Mouse (Mus musculus): Measurements from ENCODE around the gene Rhot2. TPM values are rescaled to one million over a fixed set of nuclear protein-coding genes. Genes with fewer than 3 reads are reported as not detected.

Rhot2 gene
- total RNA-seq, 1 experiment: 36.8 TPM

GRCm38 (mm10) chr17:25830200-25830753 lies 14.4 kb downstream of the Rhot2 start:
- H3K9me3 ChIP-seq (ENCODE audit: control insufficient read depth, insufficient read depth, low read depth, low read length): no peaks in the 10 kb centered on the region
- no peak overlapping the region for H3K27ac ChIP-seq (ENCODE audit: insufficient read depth, low read depth, low read length, poor library complexity, severe bottlenecking)
- no peak overlapping the region for H3K4me3 ChIP-seq (ENCODE audit: insufficient read depth in 1 of 2, low read depth in 1 of 2, low read length in 2 of 2, poor library complexity in 1 of 2, severe bottlenecking in 1 of 2)
- in situ Hi-C loops (cut with MboI; ENCODE audit: low sequenced_read_pairs in 2 of 2, unreplicated experiment in 2 of 2): no loop called here
- TF ChIP-seq HCFC1 (IDR thresholded peaks at IDR 0.05; ENCODE audit: borderline replicate concordance, insufficient read depth, low read length): no peak
- DNase-seq (ENCODE audit: low read depth, low spot score): no peak
- H3K9ac ChIP-seq (ENCODE audit: insufficient read depth, low read depth, low read length, poor library complexity, severe bottlenecking): no peak overlapping the region
- peaks cover 2 to 30% of the 10 kb centered on the region in 2 experiments; a peak in 1 of 4 replicates for H3K4me1 ChIP-seq (ENCODE audit: control insufficient read depth in 2 of 2, insufficient read depth in 2 of 2, low read length in 2 of 2, poor library complexity in 1 of 2)
- H3K36me3 ChIP-seq (ENCODE audit: control insufficient read depth, insufficient read depth, low read length, poor library complexity, severe bottlenecking): peaks cover 54% of the 10 kb centered on the region

- no peak for DNase-seq (ENCODE audit: low read depth, low spot score)
- in situ Hi-C loops (cut with MboI; ENCODE audit: low sequenced_read_pairs in 2 of 2, unreplicated experiment in 2 of 2): no loop called here
- H3K36me3 ChIP-seq (ENCODE audit: control insufficient read depth, insufficient read depth, low read length, poor library complexity, severe bottlenecking): peaks cover 47% of the 10 kb centered on the region
- peak overlapping the region; percentile 86 for H3K9ac ChIP-seq (ENCODE audit: insufficient read depth, low read depth, low read length, poor library complexity, severe bottlenecking)
- peaks cover 2 to 23% of the 10 kb centered on the region in 2 experiments; a peak in 2 of 4 replicates for H3K4me1 ChIP-seq (ENCODE audit: control insufficient read depth in 2 of 2, insufficient read depth in 2 of 2, low read length in 2 of 2, poor library complexity in 1 of 2)
- TF ChIP-seq CHD2 (IDR thresholded peaks at IDR 0.05; ENCODE audit: low read depth, low read length): no peak
- TF ChIP-seq ZNF384 (IDR thresholded peaks at IDR 0.05; ENCODE audit: low read depth, low read length): no peak
- TF ChIP-seq MAFK (IDR thresholded peaks at IDR 0.05; ENCODE audit: insufficient read depth, low read depth, low read length): no peak
- no peak for TF ChIP-seq HCFC1 (IDR thresholded peaks at IDR 0.05; ENCODE audit: borderline replicate concordance, insufficient read depth, low read length)
- no peak for TF ChIP-seq ZC3H11A (IDR thresholded peaks at IDR 0.05; ENCODE audit: borderline replicate concordance, low read depth, low read length)
- H3K4me3 ChIP-seq (ENCODE audit: insufficient read depth in 1 of 2, low read depth in 1 of 2, low read length in 2 of 2, poor library complexity in 1 of 2, severe bottlenecking in 1 of 2): peak overlapping the region; percentile 70 to 73
- no peaks in the 10 kb centered on the region for H3K9me3 ChIP-seq (ENCODE audit: control insufficient read depth, insufficient read depth, low read depth, low read length)
- H3K27ac ChIP-seq (ENCODE audit: insufficient read depth, low read depth, low read length, poor library complexity, severe bottlenecking): peak overlapping the region; percentile 3; the same call in 1 of the 2 replicates
Observed at GRCm38 (mm10) chr17:25829558-25830017, 15.1 kb downstream of the Rhot2 start.

- H3K4me3 ChIP-seq (ENCODE audit: insufficient read depth in 1 of 2, low read depth in 1 of 2, low read length in 2 of 2, poor library complexity in 1 of 2, severe bottlenecking in 1 of 2): peak within 1 kb of the TSS; percentile 70 to 73
- H3K36me3 ChIP-seq (ENCODE audit: control insufficient read depth, insufficient read depth, low read length, poor library complexity, severe bottlenecking): peaks cover 47% of the 10 kb centered on the region
- H3K27ac ChIP-seq (ENCODE audit: insufficient read depth, low read depth, low read length, poor library complexity, severe bottlenecking): peak within 1 kb of the TSS; percentile 23; the same call in 1 of the 2 replicates
- in situ Hi-C loops (cut with MboI; ENCODE audit: low sequenced_read_pairs in 2 of 2, unreplicated experiment in 2 of 2): no loop called here
- H3K9me3 ChIP-seq (ENCODE audit: control insufficient read depth, insufficient read depth, low read depth, low read length): no peaks in the 10 kb centered on the region
- peak within 1 kb of the TSS; percentile 86 for H3K9ac ChIP-seq (ENCODE audit: insufficient read depth, low read depth, low read length, poor library complexity, severe bottlenecking)
- DNase-seq (ENCODE audit: low read depth, low spot score): no peak
- H3K4me1 ChIP-seq (ENCODE audit: control insufficient read depth in 2 of 2, insufficient read depth in 2 of 2, low read length in 2 of 2, poor library complexity in 1 of 2): peaks cover 2 to 28% of the 10 kb centered on the region in 2 experiments; a peak in 2 of 4 replicates
- TF ChIP-seq HCFC1 (IDR thresholded peaks at IDR 0.05; ENCODE audit: borderline replicate concordance, insufficient read depth, low read length) (no peak), ZC3H11A (IDR thresholded peaks at IDR 0.05; ENCODE audit: borderline replicate concordance, low read depth, low read length) (no peak), MAFK (IDR thresholded peaks at IDR 0.05; ENCODE audit: insufficient read depth, low read depth, low read length) (no peak), CHD2 (IDR thresholded peaks at IDR 0.05; ENCODE audit: low read depth, low read length) (no peak), ZNF384 (IDR thresholded peaks at IDR 0.05; ENCODE audit: low read depth, low read length) (no peak)
Observed at GRCm38 (mm10) chr17:25828712-25829557, 15.7 kb downstream of the Rhot2 start, which contains the start of gene Jmjd8. TSS of gene Jmjd8 (plus strand) at chr17:25828867.

GRCm38 (mm10) chr17:25828223-25828594 lies 16.4 kb downstream of the Rhot2 start:
- H3K9ac ChIP-seq (ENCODE audit: insufficient read depth, low read depth, low read length, poor library complexity, severe bottlenecking): no peak overlapping the region
- in situ Hi-C loops (cut with MboI; ENCODE audit: low sequenced_read_pairs in 2 of 2, unreplicated experiment in 2 of 2): no loop called here
- H3K36me3 ChIP-seq (ENCODE audit: control insufficient read depth, insufficient read depth, low read length, poor library complexity, severe bottlenecking): peaks cover 47% of the 10 kb centered on the region
- H3K27ac ChIP-seq (ENCODE audit: insufficient read depth, low read depth, low read length, poor library complexity, severe bottlenecking): no peak overlapping the region
- H3K9me3 ChIP-seq (ENCODE audit: control insufficient read depth, insufficient read depth, low read depth, low read length): no peaks in the 10 kb centered on the region
- H3K4me1 ChIP-seq (ENCODE audit: control insufficient read depth in 2 of 2, insufficient read depth in 2 of 2, low read length in 2 of 2, poor library complexity in 1 of 2): peaks cover 2 to 28% of the 10 kb centered on the region in 2 experiments; a peak in 2 of 4 replicates
- TF ChIP-seq CHD2 (IDR thresholded peaks at IDR 0.05; ENCODE audit: low read depth, low read length) (no peak), MAFK (IDR thresholded peaks at IDR 0.05; ENCODE audit: insufficient read depth, low read depth, low read length) (no peak), ZNF384 (IDR thresholded peaks at IDR 0.05; ENCODE audit: low read depth, low read length) (no peak), ZC3H11A (IDR thresholded peaks at IDR 0.05; ENCODE audit: borderline replicate concordance, low read depth, low read length) (no peak)
- peak overlapping the region in 1 of 2 experiments; percentile 73; a peak in 1 of 4 replicates for H3K4me3 ChIP-seq (ENCODE audit: insufficient read depth in 1 of 2, low read depth in 1 of 2, low read length in 2 of 2, poor library complexity in 1 of 2, severe bottlenecking in 1 of 2)
- DNase-seq (ENCODE audit: low read depth, low spot score): no peak

Measured in ES-E14 (cell line).